Mouse (Mus musculus): Measurements from ENCODE around the gene AY074887. TPM values are rescaled to one million over a fixed set of nuclear protein-coding genes. Genes with fewer than 3 reads are reported as not detected.
"Not testable (repeated sequence)": the region's sequence is repeated elsewhere in the genome, so short reads cannot be mapped to it uniquely, and the experiment has no call there.

AY074887 gene
- polyA plus RNA-seq, 1 experiment = not detected

DNA sequence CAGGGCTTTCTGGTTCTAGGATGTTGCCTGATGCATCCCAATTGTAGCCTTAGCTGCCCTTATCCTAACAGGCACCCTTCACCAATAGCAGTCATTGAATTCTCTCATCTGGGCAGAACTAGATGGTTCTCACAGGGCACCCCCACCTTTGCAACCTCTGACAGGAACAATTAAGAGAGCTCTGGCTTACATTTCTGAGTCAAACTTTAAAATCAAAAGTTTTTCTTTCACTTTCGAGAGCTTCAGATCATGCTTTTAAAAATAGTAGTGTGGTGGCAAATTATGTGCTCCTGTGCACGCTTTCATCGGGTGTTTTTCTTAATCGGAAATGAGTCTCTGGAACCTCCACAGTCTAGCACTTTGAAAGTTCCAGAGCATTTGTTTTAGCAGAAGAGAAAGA, 10.3 kb upstream of the AY074887 start:
- no peak overlapping the region for H3K27ac ChIP-seq (ENCODE audit: insufficient read depth, low read length)
- H3K4me3 ChIP-seq (ENCODE audit: insufficient read depth, low read length) = no peak overlapping the region
- no peak for TF ChIP-seq CTCF (IDR thresholded peaks at IDR 0.05; ENCODE audit: extremely low read depth, insufficient read depth, low read length)
- TF ChIP-seq POLR2A (IDR thresholded peaks at IDR 0.05; ENCODE audit: extremely low read depth, insufficient read depth, low read length) = no peak
- no peaks in the 10 kb centered on the region for H3K4me1 ChIP-seq (ENCODE audit: control insufficient read depth, insufficient read depth, low read length)

DNA sequence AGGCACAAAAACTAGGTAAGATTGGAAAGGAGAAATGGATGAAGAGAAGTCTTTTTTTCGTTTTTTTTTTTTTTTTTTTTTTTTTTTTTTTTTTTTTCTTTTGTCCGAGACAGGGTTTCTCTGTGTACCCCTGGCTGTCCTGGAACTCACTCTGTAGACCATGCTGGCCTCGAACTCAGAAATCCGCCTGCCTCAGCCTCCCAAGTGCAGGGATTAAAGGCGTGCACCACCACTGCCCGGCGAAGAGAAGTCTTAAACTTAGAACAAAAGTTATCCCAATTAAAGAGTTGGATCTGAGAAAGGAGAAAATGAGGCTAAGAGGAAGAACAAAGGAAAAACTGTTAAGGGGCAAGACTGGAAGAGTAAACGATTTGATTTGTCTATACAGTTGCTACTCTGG, 636 bp downstream of the AY074887 start:
- H3K4me3 ChIP-seq (ENCODE audit: insufficient read depth, low read length) = peak overlapping the region; percentile 82
- H3K27ac ChIP-seq (ENCODE audit: insufficient read depth, low read length); H3K4me1 ChIP-seq (ENCODE audit: control insufficient read depth, insufficient read depth, low read length): not testable (repeated sequence)

DNA sequence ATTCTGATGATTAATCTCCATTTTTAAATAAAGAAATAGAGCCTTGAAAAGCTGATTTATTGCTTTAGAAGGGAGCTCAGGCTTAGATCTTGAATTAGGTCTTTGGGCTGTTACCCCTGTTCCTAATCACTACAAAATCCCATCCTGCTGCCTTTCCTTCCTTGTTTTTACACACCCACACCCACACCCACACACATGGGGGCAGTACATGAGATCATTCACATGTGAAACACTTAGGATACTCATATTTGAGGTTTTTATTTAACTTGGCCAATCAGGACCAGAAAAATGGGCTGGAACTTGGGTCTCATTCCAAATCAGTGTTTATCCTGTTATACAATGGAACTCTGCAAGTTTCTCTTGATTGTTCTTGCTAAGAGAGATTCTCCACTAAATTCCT, 1.3 kb downstream of the AY074887 start:
- Histone ChIP-seq H3K4me3 (ENCODE audit: insufficient read depth, low read length) (no peak overlapping the region), H3K27ac (ENCODE audit: insufficient read depth, low read length) (no peak overlapping the region), H3K4me1 (ENCODE audit: control insufficient read depth, insufficient read depth, low read length) (peaks cover 5% of the 10 kb centered on the region; the same call in 1 of the 2 replicates)
- no peak for TF ChIP-seq CTCF (IDR thresholded peaks at IDR 0.05; ENCODE audit: extremely low read depth, insufficient read depth, low read length)
- TF ChIP-seq POLR2A (IDR thresholded peaks at IDR 0.05; ENCODE audit: extremely low read depth, insufficient read depth, low read length) = no peak

DNA sequence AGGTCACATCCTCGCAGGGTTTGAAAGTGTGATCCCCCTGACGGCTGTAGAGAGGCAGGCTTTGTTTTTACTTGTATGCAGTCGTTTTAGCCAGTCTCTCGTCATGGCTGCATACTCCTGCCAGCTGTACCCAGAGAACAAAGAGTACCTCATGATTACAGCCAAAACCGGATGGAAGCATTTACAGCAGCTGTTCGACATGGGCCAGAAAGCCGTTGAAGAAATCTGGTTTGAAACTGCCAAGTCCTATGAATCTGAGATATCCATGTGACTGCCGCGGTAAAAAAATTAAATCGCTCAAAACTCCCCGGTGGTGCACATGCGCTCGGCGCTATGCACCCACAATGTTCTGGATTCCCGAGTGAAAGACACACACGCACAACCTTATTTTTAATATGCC, 4.5 kb downstream of the AY074887 start:
- Histone ChIP-seq H3K4me3 (ENCODE audit: insufficient read depth, low read length) (no peak overlapping the region), H3K27ac (ENCODE audit: insufficient read depth, low read length) (no peak overlapping the region), H3K4me1 (ENCODE audit: control insufficient read depth, insufficient read depth, low read length) (no peaks in the 10 kb centered on the region)
- TF ChIP-seq POLR2A (IDR thresholded peaks at IDR 0.05; ENCODE audit: extremely low read depth, insufficient read depth, low read length) (no peak), CTCF (IDR thresholded peaks at IDR 0.05; ENCODE audit: extremely low read depth, insufficient read depth, low read length) (no peak)

DNA sequence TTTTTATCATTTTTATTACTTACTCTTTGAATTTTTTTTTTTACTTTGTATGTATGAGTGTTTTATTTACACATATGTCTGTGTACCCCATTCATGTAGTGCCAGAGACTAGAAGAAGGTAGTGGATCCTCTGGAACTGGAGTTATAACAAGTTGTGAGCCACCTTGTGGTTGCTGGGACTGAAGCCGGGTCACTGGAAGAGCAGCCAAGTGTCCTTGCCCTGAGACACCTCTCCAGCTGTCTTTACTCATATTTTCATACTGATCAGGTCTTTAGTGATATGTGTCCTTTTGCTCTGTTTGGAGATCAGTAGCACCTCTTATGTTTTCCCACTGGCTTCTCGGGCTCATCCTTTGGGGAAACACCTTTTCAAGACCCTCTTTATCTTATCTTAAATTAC, 6.3 kb downstream of the AY074887 start:
- Histone ChIP-seq H3K4me3 (ENCODE audit: insufficient read depth, low read length) (no peak overlapping the region), H3K4me1 (ENCODE audit: control insufficient read depth, insufficient read depth, low read length) (no peaks in the 10 kb centered on the region), H3K27ac (ENCODE audit: insufficient read depth, low read length) (no peak overlapping the region)
- TF ChIP-seq CTCF (IDR thresholded peaks at IDR 0.05; ENCODE audit: extremely low read depth, insufficient read depth, low read length) (no peak), POLR2A (IDR thresholded peaks at IDR 0.05; ENCODE audit: extremely low read depth, insufficient read depth, low read length) (no peak)

DNA sequence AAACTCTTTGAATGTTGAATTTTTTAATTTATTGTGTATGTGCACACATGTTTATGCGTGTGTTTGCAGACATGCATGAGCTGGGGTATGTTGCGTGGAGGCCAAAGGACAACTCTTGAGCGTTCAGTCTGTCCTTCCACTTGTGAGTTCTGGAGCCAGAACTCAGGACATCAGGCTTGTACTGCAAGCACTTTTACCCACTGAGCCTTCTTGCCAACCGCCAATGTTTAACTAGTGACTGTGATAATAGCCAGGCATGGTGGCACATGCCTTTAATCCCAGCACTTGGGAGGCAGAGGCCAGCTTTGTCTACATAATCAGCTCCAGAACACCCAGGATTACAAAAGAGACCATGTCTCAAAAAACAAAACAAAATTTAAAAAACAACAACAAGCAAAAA, 8.7 kb downstream of the AY074887 start:
- Histone ChIP-seq H3K27ac (ENCODE audit: insufficient read depth, low read length) (no peak overlapping the region), H3K4me3 (ENCODE audit: insufficient read depth, low read length) (no peak overlapping the region), H3K4me1 (ENCODE audit: control insufficient read depth, insufficient read depth, low read length) (no peaks in the 10 kb centered on the region)
- TF ChIP-seq POLR2A (IDR thresholded peaks at IDR 0.05; ENCODE audit: extremely low read depth, insufficient read depth, low read length) = no peak
- TF ChIP-seq CTCF (IDR thresholded peaks at IDR 0.05; ENCODE audit: extremely low read depth, insufficient read depth, low read length) = no peak

DNA sequence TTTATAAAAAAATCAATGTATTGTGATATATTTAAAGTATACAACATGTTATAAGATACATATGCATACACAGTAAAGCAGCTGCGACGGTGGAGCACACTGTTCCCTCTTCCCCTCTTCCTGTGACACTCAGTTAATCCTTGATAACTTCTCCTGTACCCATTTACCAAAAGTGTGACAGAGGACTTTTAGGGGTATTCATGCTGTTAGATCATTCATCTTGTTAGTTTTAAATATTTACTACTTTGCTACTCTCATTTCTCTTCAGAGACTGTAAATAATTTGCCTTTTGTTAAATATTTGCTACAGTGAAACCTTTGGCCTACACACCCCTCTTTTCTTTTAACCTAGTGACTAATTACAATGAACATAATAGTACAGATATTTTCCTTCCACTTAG, 18.4 kb downstream of the AY074887 start:
- Histone ChIP-seq H3K4me1 (ENCODE audit: control insufficient read depth, insufficient read depth, low read length) (no peaks in the 10 kb centered on the region), H3K4me3 (ENCODE audit: insufficient read depth, low read length) (no peak overlapping the region), H3K27ac (ENCODE audit: insufficient read depth, low read length) (no peak overlapping the region)
- TF ChIP-seq POLR2A (IDR thresholded peaks at IDR 0.05; ENCODE audit: extremely low read depth, insufficient read depth, low read length) (no peak), CTCF (IDR thresholded peaks at IDR 0.05; ENCODE audit: extremely low read depth, insufficient read depth, low read length) (no peak)

DNA sequence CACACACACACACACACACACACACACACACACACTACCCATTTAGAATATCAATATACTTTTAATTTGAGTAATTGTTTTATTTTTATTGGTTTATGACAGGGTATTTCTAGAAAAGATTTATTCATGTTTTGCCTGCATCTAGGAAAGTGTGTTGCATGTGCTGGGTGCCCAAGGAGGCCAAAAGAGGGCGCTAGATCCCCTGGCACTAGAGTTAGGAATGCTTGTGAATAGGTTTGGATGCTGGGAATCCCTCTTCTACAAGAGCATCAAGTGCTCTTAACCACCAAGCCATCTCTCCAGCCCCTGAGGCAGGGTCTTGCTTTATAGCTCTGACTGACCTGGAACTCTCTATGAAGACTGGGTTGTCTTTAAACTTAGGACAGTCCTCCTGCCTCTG, 19.0 kb downstream of the AY074887 start:
- no peak overlapping the region for H3K4me3 ChIP-seq (ENCODE audit: insufficient read depth, low read length)
- H3K27ac ChIP-seq (ENCODE audit: insufficient read depth, low read length) = no peak overlapping the region
- no peaks in the 10 kb centered on the region for H3K4me1 ChIP-seq (ENCODE audit: control insufficient read depth, insufficient read depth, low read length)
- TF ChIP-seq CTCF (IDR thresholded peaks at IDR 0.05; ENCODE audit: extremely low read depth, insufficient read depth, low read length) (no peak), POLR2A (IDR thresholded peaks at IDR 0.05; ENCODE audit: extremely low read depth, insufficient read depth, low read length) (no peak)

DNA sequence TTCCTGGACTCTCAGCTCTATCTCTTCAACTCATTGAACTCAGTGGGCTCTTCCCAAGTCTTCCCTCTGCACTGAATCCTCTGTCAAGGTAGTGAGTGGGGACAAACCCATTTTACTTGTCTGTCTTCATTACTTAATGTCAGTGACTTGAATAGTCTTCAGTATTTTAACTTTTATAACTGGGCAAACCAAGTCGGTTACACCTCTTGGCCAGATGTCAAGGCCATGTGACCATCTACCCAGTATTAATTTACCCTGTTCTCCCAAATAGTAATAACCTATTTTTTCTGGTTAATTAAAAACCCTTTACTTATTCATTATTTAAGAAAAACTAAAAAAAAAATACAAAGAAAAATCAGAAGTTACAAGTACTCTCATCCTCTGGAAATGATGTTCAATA, 20.1 kb downstream of the AY074887 start:
- Histone ChIP-seq H3K27ac (ENCODE audit: insufficient read depth, low read length) (no peak overlapping the region), H3K4me1 (ENCODE audit: control insufficient read depth, insufficient read depth, low read length) (no peaks in the 10 kb centered on the region), H3K4me3 (ENCODE audit: insufficient read depth, low read length) (no peak overlapping the region)
- TF ChIP-seq CTCF (IDR thresholded peaks at IDR 0.05; ENCODE audit: extremely low read depth, insufficient read depth, low read length) (no peak), POLR2A (IDR thresholded peaks at IDR 0.05; ENCODE audit: extremely low read depth, insufficient read depth, low read length) (no peak)

DNA sequence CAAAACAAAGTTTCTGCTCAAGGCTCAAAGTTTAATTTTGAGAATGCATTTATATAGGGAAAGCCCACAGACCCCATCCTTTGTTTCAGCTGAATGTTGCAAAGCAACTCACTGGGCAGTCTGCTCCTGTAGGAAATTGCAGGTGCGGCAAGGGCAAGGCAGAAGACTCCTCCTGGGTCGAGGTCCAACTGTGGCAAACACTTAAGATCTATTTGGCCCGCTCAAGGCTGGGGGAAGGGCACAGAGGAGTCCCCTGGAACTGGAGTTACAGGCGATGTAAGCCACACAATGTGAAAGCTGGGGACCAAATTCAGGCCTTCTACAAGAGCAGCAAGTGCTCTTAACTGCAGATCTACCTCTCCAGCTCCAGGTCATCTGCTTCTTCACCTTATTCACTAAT, 30.9 kb downstream of the AY074887 start:
- Histone ChIP-seq H3K27ac (ENCODE audit: insufficient read depth, low read length) (no peak overlapping the region), H3K4me3 (ENCODE audit: insufficient read depth, low read length) (no peak overlapping the region), H3K4me1 (ENCODE audit: control insufficient read depth, insufficient read depth, low read length) (no peaks in the 10 kb centered on the region)
- TF ChIP-seq CTCF (IDR thresholded peaks at IDR 0.05; ENCODE audit: extremely low read depth, insufficient read depth, low read length) = no peak
- no peak for TF ChIP-seq POLR2A (IDR thresholded peaks at IDR 0.05; ENCODE audit: extremely low read depth, insufficient read depth, low read length)

DNA sequence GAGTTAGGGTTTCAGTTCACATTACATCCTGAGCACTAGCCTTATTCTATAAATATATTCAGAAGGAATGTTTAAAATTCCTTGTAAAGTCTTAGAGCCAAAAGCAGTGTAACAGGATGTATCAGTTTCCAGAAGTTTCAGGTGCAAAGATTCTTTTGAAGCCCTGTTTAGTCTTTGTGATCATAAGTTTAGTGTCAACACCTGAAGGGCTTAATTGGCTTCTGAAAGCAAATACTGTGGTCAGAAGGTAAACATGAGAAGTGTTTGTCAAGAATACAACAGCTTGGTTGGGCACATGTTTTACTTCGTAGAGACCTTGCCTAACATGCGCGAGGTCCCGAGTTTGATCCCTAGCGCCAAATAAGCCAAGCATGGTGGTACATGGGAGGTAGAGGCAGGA, 32.0 kb downstream of the AY074887 start:
- Histone ChIP-seq H3K4me3 (ENCODE audit: insufficient read depth, low read length) (no peak overlapping the region), H3K4me1 (ENCODE audit: control insufficient read depth, insufficient read depth, low read length) (no peaks in the 10 kb centered on the region), H3K27ac (ENCODE audit: insufficient read depth, low read length) (no peak overlapping the region)
- no peak for TF ChIP-seq POLR2A (IDR thresholded peaks at IDR 0.05; ENCODE audit: extremely low read depth, insufficient read depth, low read length)
- TF ChIP-seq CTCF (IDR thresholded peaks at IDR 0.05; ENCODE audit: extremely low read depth, insufficient read depth, low read length) = no peak
